Mouse (Mus musculus) erythroblast, embryonic 14.5 days (primary cell): Measurements from ENCODE around the gene Slc16a6.

Source experiments
- GATA1 ChIP-seq: IDR thresholded peaks from 2 replicates; pipeline ENCODE4 v1.6.1; 2012; ENCODE audit warnings: low read length, inconsistent platforms, mixed read lengths
- TAL1 ChIP-seq: IDR thresholded peaks from 3 replicates; pipeline ENCODE4 v1.6.1; 2012; ENCODE audit warnings: low read length, inconsistent platforms, mixed read lengths

- no peak for TF ChIP-seq TAL1
- TF ChIP-seq GATA1, result no peak
Observed at GRCm38 (mm10) chr11:109416709-109417420, 56.5 kb downstream of the Slc16a6 start.
